Mouse (Mus musculus): ENCODE data around the gene Rims1.

The Rims1 gene

GRCm38 (mm10) chr1:22694514-22694913, 111.3 kb downstream of the Rims1 start:
- WGBS = 75% methylated on average over 2 of the region's 2 CpGs

DNA sequence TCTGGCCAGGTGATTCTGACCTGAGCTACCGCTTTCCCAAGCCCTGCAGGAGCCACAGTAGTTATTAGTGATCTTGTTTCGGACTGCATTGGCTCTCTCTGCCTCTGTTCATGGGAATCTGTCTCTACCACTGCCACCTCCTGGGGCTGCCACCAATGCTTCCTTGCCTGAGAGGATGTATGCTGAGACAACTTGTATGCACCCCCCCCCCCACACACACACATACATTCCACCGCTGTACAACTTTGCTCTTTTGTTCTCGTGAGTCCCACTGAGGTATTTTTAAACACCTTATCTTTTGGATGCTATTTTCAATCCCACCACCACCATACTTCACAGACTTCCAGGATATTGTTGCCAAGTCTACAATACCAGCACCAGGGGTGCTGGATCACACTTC, 122.3 kb downstream of the Rims1 start:
- 64% methylated on average over 4 of the region's 4 CpGs for WGBS

DNA sequence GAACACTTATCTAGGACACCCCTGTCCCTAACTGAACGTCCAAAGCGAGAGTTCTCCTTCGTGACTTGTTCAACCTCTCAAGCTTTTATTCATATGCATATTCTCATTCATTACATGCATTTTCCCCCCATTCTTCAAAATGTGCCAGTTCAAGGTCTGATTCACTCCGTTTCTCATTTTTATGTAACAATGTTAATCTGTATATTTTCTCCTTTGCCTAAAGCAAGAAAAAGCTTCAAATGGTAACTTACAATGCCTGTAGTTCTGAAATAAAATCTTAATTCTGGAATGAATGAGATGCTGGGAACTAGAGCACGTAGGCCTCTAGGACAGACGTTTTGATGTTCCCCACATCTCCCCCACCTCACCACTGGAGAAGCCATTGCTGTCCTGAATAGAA, 141.6 kb downstream of the Rims1 start:
- 44% methylated on average over 6 of the region's 6 CpGs for WGBS

GRCm38 (mm10) chr1:22661825-22662224, 144.0 kb downstream of the Rims1 start:
- 48% methylated on average over 3 of the region's 3 CpGs for WGBS

DNA sequence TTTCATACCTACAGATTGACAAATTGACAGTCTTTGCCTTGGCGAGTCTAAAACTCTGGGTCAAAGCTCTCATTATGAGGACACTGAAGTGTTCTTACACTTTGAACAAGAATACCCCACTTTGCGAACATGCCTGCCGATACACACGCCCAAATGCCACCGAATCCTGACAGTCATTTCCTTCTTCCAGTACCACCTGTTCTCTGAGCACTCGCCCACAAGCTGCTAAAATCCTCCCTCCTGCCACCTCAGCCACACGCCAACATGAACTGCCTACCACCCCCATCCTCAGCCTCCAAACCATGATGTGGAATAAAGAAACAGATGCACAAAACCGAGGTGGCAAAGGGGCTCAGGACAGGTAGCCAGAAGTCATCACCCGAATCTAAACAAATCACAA, 150.9 kb downstream of the Rims1 start:
- 49% methylated on average over 9 of the region's 9 CpGs for WGBS

DNA sequence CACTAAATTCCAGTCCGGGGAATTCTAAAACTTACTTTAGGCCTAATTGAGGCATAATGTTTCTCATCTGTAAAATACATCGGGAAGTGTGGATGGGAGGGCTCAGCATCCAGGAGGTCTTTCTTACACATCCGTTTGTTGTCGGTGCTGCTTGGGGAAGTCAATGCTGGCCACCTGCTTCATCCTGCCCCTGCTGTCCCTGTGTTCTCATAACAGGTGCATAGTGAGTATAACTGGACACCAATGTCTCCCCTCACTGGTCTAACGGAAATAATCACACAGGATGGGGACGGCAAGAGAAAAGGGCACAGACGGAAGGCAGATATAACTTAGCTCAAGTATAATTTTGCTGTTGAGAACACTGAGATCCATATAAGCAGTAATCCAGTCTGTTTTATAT, 155.2 kb downstream of the Rims1 start:
- WGBS = 56% methylated on average over 7 of the region's 7 CpGs

- 86% methylated on average over 1 of the region's 1 CpGs for WGBS
Observed at GRCm38 (mm10) chr1:22649432-22649831, 156.4 kb downstream of the Rims1 start.

DNA sequence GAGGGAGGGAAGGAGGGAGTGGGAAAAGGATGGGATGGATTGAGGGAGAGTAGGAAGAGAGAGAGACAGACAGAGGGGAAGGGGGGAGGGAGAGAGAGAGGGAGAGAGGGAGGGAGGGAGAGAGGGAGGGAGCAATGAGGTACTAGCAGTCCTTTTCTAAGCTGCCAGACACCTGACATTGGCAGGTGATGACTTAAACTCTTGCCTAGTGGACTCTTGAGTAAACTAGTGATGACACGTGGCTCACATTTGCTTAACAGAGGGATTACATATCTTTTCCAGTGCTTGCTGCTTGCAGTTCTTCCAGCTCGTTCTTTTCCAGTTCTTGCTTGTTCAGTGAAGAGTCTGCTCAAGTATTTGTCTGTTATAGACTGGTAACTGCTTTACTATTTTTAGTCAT, 160.5 kb downstream of the Rims1 start:
- 42% methylated on average over 2 of the region's 2 CpGs for WGBS

GRCm38 (mm10) chr1:22640568-22640967, 165.2 kb downstream of the Rims1 start:
- 42% methylated on average over 5 of the region's 5 CpGs for WGBS

DNA sequence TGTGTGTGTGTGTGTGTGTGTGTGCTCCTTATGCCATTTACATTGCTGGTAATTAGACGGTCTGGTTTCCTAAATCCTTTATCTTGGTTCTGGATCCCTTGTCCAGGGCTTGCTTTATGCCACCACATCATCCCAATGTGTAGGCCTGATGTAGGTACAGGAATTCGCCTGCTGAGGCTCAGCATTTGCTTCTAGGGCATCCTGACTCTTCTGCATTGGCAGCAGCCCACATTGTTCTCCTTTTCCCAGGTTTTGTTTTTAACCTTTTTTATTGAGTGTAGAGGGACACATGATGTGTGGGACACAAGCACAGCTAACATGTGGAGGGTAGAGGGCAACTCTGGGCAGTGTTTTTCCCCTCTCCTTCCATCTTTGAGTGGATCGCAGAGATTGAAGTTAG, 166.1 kb downstream of the Rims1 start:
- 77% methylated on average over 3 of the region's 3 CpGs for WGBS

GRCm38 (mm10) chr1:22633871-22634270, 171.9 kb downstream of the Rims1 start:
- 95% methylated on average over 2 of the region's 2 CpGs for WGBS

DNA sequence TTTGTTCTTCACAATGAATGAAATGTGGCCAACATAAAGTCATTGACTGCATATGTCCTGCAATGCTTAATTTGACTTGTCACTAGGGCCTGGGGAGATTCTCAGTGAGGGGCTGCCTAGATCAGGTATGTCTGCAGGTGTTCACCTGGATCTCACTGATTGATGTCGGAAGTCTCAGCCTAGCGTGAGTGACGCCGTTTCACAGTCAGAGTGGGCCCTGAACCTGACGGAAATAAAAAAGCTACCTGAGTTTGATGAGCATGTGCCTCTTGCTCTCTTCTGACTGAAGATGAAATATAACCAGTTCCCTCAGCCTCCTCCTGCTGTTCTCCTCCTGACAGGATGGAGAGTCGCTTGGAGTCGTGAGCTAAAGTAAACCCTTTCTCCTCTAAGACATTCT, 173.2 kb downstream of the Rims1 start:
- 82% methylated on average over 7 of the region's 7 CpGs for WGBS

DNA sequence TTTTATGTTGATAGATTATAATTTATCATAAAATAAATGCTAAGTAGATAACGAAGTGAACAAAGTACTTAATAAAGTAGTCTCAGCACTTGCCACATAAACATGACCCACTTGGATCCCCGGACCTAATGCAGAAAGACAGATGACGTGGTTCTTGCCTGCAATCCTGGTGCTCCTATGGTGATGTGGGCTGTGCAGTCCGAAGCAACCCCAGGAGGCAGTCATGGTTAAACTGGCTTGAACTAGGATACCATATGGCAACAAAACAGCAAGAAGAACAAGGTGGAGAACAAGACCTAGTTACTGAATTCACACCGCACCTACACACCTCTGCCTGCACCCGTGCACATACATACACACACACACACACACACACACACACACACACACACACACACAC, 173.8 kb downstream of the Rims1 start:
- 66% methylated on average over 6 of the region's 6 CpGs for WGBS

DNA sequence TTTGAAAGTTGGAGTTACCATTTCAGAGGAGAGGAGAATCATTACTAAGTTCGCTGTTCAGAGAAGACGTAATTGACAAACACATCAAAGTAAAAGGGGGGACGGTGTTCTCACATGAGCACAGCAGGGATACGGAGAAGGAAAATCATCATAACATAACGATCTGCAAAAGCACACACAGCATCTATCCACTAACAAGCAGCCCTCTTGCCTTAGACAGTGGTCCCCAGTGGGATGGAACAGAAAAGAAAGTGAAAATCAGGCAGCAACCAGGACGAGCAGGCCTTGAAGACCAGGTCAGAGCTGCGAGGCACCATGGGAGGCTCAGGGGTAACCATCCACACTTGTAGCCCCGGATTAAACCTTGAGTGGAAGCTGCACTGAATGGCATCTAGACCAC, 176.8 kb downstream of the Rims1 start:
- WGBS = 76% methylated on average over 8 of the region's 8 CpGs

DNA sequence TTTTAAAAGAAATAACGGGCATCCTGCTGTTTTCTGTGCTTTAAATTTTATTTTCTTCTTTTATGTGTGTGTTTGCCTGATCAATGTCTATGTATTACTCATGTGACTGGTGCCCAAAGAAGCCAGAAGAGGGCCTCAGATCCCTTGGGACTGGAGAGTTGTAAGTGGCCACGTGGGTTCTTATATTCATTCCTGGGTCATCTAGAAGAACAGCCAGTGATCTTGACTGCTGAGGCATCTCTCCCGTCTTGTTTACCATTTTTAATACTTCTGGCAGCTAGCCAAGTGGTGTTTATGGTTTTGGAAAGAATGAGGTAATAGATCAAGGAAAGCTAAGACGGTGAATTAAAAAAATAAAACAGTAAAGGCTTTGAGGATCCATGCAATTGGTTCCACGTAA, 178.8 kb downstream of the Rims1 start:
- 34% methylated on average over 5 of the region's 5 CpGs for WGBS

- WGBS = 34% methylated on average over 3 of the region's 3 CpGs
Observed at GRCm38 (mm10) chr1:22626295-22626694, 179.5 kb downstream of the Rims1 start.

DNA sequence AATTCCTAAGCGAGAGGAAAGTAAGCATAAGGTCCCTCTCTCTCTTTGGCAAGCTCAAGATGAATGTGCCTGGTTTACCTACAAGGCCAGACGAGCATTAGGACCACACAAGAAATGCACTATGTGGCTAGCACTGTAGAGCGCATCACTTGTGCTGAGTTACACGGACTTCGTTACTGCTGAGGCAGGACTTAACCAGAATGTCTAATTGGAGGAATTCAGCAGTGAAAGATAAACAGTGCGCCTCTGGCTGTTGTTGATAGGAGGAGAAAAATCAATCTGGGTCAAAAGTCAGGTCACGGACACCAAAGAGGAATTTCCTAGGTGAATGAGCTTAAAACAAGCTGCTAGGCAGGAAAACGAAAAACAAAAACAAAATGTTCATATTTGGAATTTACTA, 185.0 kb downstream of the Rims1 start:
- 54% methylated on average over 8 of the region's 8 CpGs for WGBS

- 29% methylated on average over 4 of the region's 4 CpGs for WGBS
Observed at GRCm38 (mm10) chr1:22615601-22616000, 190.2 kb downstream of the Rims1 start.

DNA sequence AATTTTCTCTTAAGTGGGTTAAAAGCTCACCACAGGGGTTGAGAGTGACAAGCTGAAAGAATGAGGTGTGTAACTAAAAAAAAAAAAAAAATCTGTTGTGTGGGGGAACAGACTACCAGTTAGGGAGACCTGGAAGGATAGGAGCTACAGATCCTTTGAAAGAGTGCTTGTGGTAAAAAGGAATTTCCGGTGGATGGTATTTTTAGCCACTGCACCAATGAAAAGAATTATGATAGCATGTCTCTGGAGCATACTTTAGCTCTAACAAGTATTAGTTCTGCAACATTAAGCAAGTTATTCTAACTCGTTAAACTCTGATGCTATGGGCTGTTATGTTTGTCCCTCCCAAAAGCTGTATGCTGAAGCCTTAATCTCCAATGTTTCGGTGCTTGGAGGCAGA, 192.2 kb downstream of the Rims1 start:
- 56% methylated on average over 3 of the region's 3 CpGs for WGBS

GRCm38 (mm10) chr1:22604329-22605044, 201.3 kb downstream of the Rims1 start:
- WGBS = 54% methylated on average over 18 of the region's 18 CpGs

DNA sequence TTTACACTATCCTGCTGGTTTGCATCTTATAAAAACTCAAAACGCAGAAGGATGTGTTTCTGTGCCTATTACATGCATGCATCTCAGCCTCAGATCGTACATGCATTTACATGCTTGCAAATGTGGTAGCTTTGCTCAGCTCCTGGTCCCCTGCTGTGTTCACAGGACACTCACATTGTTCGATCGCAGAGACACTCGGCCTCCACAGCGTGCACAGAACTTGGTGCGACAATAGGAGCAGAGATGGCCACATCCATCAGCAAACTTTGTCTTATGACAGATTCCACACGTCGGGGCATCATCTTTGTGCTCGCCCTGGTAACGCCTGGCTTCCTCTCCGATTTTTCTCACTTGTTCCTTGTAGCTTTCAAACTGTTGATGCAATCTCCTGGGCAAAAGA, 209.6 kb downstream of the Rims1 start:
- WGBS = 60% methylated on average over 12 of the region's 12 CpGs

DNA sequence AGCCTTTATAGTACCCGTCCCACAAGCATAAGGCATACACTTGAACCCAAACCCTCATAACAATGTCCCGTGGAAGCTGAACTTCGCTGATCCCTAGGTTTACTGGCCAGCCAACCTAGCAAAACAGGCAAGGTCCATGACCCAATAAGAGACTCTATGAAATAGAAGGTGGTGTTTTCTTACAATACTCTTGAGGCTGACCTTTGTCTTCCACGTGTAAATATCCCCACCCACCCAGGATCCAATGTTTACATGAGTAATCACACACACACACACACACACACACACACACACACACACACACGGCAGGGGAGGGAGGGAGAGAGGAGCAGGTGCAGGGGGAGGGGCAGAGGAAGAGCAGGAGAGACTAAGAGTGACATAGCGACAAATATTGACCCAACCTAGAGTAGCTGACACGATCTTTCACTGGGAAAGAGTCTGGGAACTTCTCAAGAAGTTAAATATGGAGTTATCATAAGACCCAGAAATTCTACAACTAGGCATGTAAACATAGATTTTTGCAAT, 217.9 kb downstream of the Rims1 start:
- WGBS = 77% methylated on average over 7 of the region's 7 CpGs

GRCm38 (mm10) chr1:22585560-22585959, 220.2 kb downstream of the Rims1 start:
- 66% methylated on average over 3 of the region's 3 CpGs for WGBS

GRCm38 (mm10) chr1:22579470-22579869, 226.3 kb downstream of the Rims1 start:
- WGBS = 75% methylated on average over 3 of the region's 3 CpGs

Measured in cerebral cortex, adult 2 months (tissue).